Mouse (Mus musculus): ENCODE measurements around the gene Src. TPM values are rescaled to one million over a fixed set of nuclear protein-coding genes. Genes with fewer than 3 reads are reported as not detected.

Src gene
- polyA plus RNA-seq, 1 experiment from 2014 or later, result 16.1 TPM

GRCm38 (mm10) chr2:157501324-157501723 is 83.1 kb downstream of the Src start:
- Histone ChIP-seq H3K36me3 (no peaks in the 10 kb centered on the region), H3K4me1 (peaks cover 27% of the 10 kb centered on the region), H3K4me3 (no peak overlapping the region), H3K9me3 (replicated peaks) (no peaks in the 10 kb centered on the region), H3K27me3 (ENCODE audit: low read depth, poor library complexity, severe bottlenecking) (peaks cover 54% of the 10 kb centered on the region), H3K27ac (replicated peaks) (no peak overlapping the region)
- DNase-seq (ENCODE audit: low spot score), result no peak
- 91% methylated on average over 4 of the region's 4 CpGs for WGBS

GRCm38 (mm10) chr2:157506779-157507178 is 88.5 kb downstream of the Src start:
- Histone ChIP-seq H3K9me3 (replicated peaks) (no peaks in the 10 kb centered on the region), H3K36me3 (no peaks in the 10 kb centered on the region), H3K27me3 (ENCODE audit: low read depth, poor library complexity, severe bottlenecking) (peaks cover 72% of the 10 kb centered on the region), H3K4me1 (peaks cover 39% of the 10 kb centered on the region), H3K4me3 (no peak overlapping the region; the same call in 1 of the 2 replicates), H3K27ac (replicated peaks) (peak overlapping the region; percentile 67)
- no peak for DNase-seq (ENCODE audit: low spot score)
- WGBS, result 38% methylated on average over 14 of the region's 14 CpGs

DNA sequence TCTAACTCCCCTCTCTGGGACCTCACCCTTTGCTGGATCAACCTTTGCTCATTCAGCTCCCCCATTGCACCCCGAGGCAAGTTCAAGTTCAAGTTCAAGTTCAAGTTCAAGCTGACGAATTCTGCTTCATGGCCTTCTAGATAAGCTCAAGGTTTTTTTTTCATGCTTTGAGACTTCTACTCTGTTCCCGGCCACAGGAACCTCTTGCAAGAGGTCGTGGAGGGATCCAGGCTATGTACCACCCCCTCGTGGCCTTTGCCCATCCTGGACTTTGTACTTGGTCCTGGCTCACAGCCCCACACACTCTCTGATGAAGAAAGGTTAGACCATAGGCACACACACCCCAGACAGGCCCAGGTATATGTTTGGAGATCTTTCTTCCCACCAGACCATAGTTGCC is 90.9 kb downstream of the Src start:
- H3K4me1 ChIP-seq, result peaks cover 55% of the 10 kb centered on the region
- H3K27me3 ChIP-seq (ENCODE audit: low read depth, poor library complexity, severe bottlenecking), result peaks cover 95% of the 10 kb centered on the region
- DNase-seq (ENCODE audit: low spot score), result no peak
- H3K4me3 ChIP-seq, result no peak overlapping the region
- no peak overlapping the region for H3K27ac ChIP-seq (replicated peaks)
- no peaks in the 10 kb centered on the region for H3K9me3 ChIP-seq (replicated peaks)
- 82% methylated on average over 5 of the region's 5 CpGs for WGBS
- no peaks in the 10 kb centered on the region for H3K36me3 ChIP-seq

GRCm38 (mm10) chr2:157510031-157510430 is 91.8 kb downstream of the Src start:
- H3K27me3 ChIP-seq (ENCODE audit: low read depth, poor library complexity, severe bottlenecking), result peaks cover 94% of the 10 kb centered on the region
- no peaks in the 10 kb centered on the region for H3K9me3 ChIP-seq (replicated peaks)
- H3K36me3 ChIP-seq, result no peaks in the 10 kb centered on the region
- H3K4me1 ChIP-seq, result peaks cover 63% of the 10 kb centered on the region
- DNase-seq (ENCODE audit: low spot score), result no peak
- H3K27ac ChIP-seq (replicated peaks), result no peak overlapping the region
- no peak overlapping the region for H3K4me3 ChIP-seq
- WGBS, result 82% methylated on average over 4 of the region's 4 CpGs

DNA sequence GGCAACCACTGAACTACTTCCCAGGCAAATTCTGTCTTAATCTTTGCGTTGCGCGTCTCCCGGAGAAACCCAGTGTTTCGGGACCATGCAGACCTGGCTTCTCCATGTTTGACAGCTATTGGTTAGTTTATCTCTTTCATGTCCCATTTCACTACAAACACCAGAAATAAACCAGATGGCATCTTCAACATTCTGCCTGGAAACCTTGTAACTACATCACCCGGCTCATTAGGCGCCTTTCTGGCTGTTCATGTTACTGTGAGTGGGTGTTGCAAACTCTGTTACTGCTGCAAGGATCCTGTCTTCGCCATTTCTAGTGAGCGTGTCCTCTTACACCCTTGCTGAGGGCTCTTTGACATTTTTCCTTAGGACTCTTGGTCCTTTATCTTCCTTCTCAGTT is 94.6 kb downstream of the Src start:
- Histone ChIP-seq H3K4me3 (no peak overlapping the region), H3K27me3 (ENCODE audit: low read depth, poor library complexity, severe bottlenecking) (peaks cover 95% of the 10 kb centered on the region), H3K9me3 (replicated peaks) (no peaks in the 10 kb centered on the region), H3K4me1 (peaks cover 60% of the 10 kb centered on the region), H3K27ac (replicated peaks) (0 out of 2 replicates have a peak overlapping the region, but pooled peaks have one; percentile 84), H3K36me3 (no peaks in the 10 kb centered on the region)
- no peak for DNase-seq (ENCODE audit: low spot score)
- 94% methylated on average over 9 of the region's 9 CpGs for WGBS

DNA sequence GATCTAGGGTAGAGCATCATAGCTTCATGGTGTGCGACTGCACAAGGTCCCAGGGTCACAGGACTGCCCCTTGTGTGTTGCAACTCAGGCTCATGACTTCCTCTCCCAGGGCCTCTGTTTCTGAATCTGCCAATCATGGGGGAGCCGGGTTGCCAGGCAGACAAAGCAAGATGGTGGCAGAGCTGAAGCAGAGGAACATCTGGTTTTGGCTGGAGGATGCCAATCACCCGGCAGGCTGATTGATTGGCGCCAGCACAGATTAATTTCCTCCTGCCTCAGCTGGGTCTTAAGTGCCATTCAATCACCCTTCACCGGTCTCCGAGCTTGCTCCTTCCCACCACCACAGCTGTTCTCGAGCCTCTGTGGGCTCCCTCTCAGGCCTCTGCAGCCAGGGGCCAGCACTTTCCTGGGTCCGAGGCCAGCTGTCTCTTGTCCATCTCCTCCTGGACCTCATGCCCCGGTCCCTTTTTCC is 95.5 kb downstream of the Src start:
- peaks cover 95% of the 10 kb centered on the region for H3K27me3 ChIP-seq (ENCODE audit: low read depth, poor library complexity, severe bottlenecking)
- no peaks in the 10 kb centered on the region for H3K9me3 ChIP-seq (replicated peaks)
- no peaks in the 10 kb centered on the region for H3K36me3 ChIP-seq
- peaks cover 61% of the 10 kb centered on the region for H3K4me1 ChIP-seq
- H3K4me3 ChIP-seq, result peak overlapping the region; percentile 14; the same call in 1 of the 2 replicates
- WGBS, result 25% methylated on average over 9 of the region's 9 CpGs
- peak; percentile 49 for DNase-seq (ENCODE audit: low spot score)
- H3K27ac ChIP-seq (replicated peaks), result peak overlapping the region; percentile 84

DNA sequence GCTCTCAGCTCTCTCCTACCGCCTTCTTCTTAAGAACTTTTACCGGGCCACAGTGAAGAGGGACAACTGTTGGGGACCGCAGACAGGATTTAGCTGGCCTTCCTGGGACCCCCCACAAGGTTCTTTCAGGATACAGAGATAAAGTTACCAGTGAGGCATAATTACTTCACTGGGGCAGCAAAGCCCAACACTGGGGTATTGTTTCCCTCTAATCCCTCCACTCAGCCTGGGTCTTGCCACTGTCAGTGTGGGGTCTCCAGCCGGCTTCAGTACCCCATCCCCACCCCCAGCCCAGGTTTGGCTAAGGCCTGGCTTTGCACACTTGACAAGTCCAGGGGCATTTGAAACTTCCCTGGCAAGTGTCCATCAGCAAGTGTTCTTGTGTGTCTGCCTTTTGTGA is 96.1 kb downstream of the Src start:
- WGBS, result 4% methylated on average over 4 of the region's 4 CpGs
- peaks cover 66% of the 10 kb centered on the region for H3K4me1 ChIP-seq
- DNase-seq (ENCODE audit: low spot score), result peak; percentile 56

GRCm38 (mm10) chr2:157517526-157517925 is 99.3 kb downstream of the Src start:
- Histone ChIP-seq H3K9me3 (replicated peaks) (no peaks in the 10 kb centered on the region), H3K4me3 (no peak overlapping the region), H3K4me1 (peaks cover 76% of the 10 kb centered on the region), H3K27ac (replicated peaks) (peak overlapping the region; percentile 46), H3K27me3 (ENCODE audit: low read depth, poor library complexity, severe bottlenecking) (peaks cover 80% of the 10 kb centered on the region), H3K36me3 (no peaks in the 10 kb centered on the region)
- WGBS, result 43% methylated on average over 6 of the region's 6 CpGs
- no peak for DNase-seq (ENCODE audit: low spot score)

More for the DNA sequence above, 96.1 kb downstream of the Src start:
- Histone ChIP-seq H3K9me3 (replicated peaks) (no peaks in the 10 kb centered on the region), H3K27ac (replicated peaks) (peak overlapping the region; percentile 84), H3K27me3 (ENCODE audit: low read depth, poor library complexity, severe bottlenecking) (peaks cover 95% of the 10 kb centered on the region), H3K4me3 (peak overlapping the region; percentile 14; the same call in 1 of the 2 replicates), H3K36me3 (no peaks in the 10 kb centered on the region)

- H3K27me3 ChIP-seq (ENCODE audit: low read depth, poor library complexity, severe bottlenecking), result peaks cover 71% of the 10 kb centered on the region
- H3K36me3 ChIP-seq, result no peaks in the 10 kb centered on the region
- H3K4me1 ChIP-seq, result peaks cover 77% of the 10 kb centered on the region
- DNase-seq (ENCODE audit: low spot score), result no peak
- H3K4me3 ChIP-seq, result no peak overlapping the region
- H3K9me3 ChIP-seq (replicated peaks), result no peaks in the 10 kb centered on the region
- H3K27ac ChIP-seq (replicated peaks), result peak overlapping the region; percentile 46
- 62% methylated on average over 7 of the region's 7 CpGs for WGBS
Observed at GRCm38 (mm10) chr2:157518451-157518850, 100.2 kb downstream of the Src start.

DNA sequence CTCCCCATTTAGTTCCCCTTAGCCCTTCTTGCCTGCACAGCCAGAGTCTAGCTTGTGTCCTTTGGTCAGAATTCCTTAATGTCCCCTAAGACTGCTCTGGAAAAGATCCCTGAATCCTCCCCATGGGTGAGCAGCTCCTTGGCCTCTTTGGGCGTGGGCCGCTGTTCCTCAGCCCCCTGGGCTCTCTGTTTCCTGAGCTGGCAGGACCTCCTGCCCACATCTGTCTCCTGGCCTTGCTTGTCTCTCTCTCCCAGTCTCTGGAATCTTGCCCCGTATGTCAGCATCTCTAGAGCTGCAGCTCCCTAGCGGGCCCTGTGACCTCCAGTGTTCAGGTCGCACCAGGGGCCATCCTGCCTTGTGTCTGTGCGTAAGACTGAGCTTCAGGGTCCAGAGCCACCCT is 101.2 kb downstream of the Src start:
- no peak for DNase-seq (ENCODE audit: low spot score)
- 58% methylated on average over 6 of the region's 6 CpGs for WGBS
- no peaks in the 10 kb centered on the region for H3K9me3 ChIP-seq (replicated peaks)
- no peaks in the 10 kb centered on the region for H3K36me3 ChIP-seq
- no peak overlapping the region for H3K4me3 ChIP-seq
- peaks cover 73% of the 10 kb centered on the region for H3K4me1 ChIP-seq
- H3K27ac ChIP-seq (replicated peaks), result peak overlapping the region; percentile 64
- peaks cover 62% of the 10 kb centered on the region for H3K27me3 ChIP-seq (ENCODE audit: low read depth, poor library complexity, severe bottlenecking)

- Histone ChIP-seq H3K9me3 (replicated peaks) (no peaks in the 10 kb centered on the region), H3K27me3 (ENCODE audit: low read depth, poor library complexity, severe bottlenecking) (peaks cover 55% of the 10 kb centered on the region), H3K4me1 (peaks cover 71% of the 10 kb centered on the region), H3K4me3 (no peak overlapping the region), H3K27ac (replicated peaks) (peak overlapping the region; percentile 4; the same call in 1 of the 2 replicates), H3K36me3 (no peaks in the 10 kb centered on the region)
- no peak for DNase-seq (ENCODE audit: low spot score)
- WGBS, result 24% methylated on average over 5 of the region's 5 CpGs
Observed at GRCm38 (mm10) chr2:157520496-157520895, 102.3 kb downstream of the Src start.
